Mouse (Mus musculus) CH12.LX (cell line): Measurements from ENCODE around the gene Klhl18. TPM values are rescaled to one million over a fixed set of nuclear protein-coding genes. Genes with fewer than 3 reads are reported as not detected.

Source experiments
- DNase-seq: peaks from one replicate; pipeline ENCODE4 v3.0.0-alpha.2; 2013; ENCODE audit errors: extremely low read depth
- H3K27ac ChIP-seq: 2 replicates; pipeline ENCODE4 v1.5.1; 2012; ENCODE audit warnings: low read depth, mild to moderate bottlenecking, control low read depth, moderate library complexity; ENCODE audit not compliant: insufficient read depth
- H3K27me3 ChIP-seq: replicated peaks from 2 replicates; pipeline ENCODE3; 2012; ENCODE audit warnings: inconsistent platforms
- H3K36me3 ChIP-seq, 2 experiments: replicated peaks in 1 of 2; 2 replicates each; pipeline versions ENCODE3 to v1.6.1; 2012; ENCODE audit warnings: inconsistent platforms in 1 of 2, low read length in 1 of 2, mild to moderate bottlenecking in 1 of 2, mixed read lengths in 1 of 2, moderate library complexity in 1 of 2; ENCODE audit not compliant: control insufficient read depth in 1 of 2, insufficient read depth in 1 of 2
- H3K4me1 ChIP-seq, 2 experiments: 2 replicates each; pipeline ENCODE4 v1.6.1; 2012; ENCODE audit warnings: inconsistent platforms in 1 of 2, moderate library complexity in 1 of 2; ENCODE audit not compliant: insufficient read depth in 2 of 2, control insufficient read depth in 1 of 2
- H3K4me2 ChIP-seq: 2 replicates; pipeline ENCODE4 v1.6.1; 2012; ENCODE audit warnings: low read depth, mild to moderate bottlenecking, control low read depth; ENCODE audit not compliant: poor library complexity, insufficient read depth, severe bottlenecking
- H3K4me3 ChIP-seq, 3 experiments: fragments of 150-350 bp in 1 of 3; sonication (generic) in 1 of 3; replicated peaks in 1 of 3; 2 replicates each; pipeline versions ENCODE3 to v1.5.1; 2011 to 2012; ENCODE audit warnings: low read depth in 2 of 3, low read length in 2 of 3, mild to moderate bottlenecking in 2 of 3, moderate library complexity in 2 of 3, control low read depth in 1 of 3, improper control_type of control experiment in 1 of 3, inconsistent platforms in 1 of 3, mixed read lengths in 1 of 3; ENCODE audit not compliant: poor library complexity in 1 of 3
- H3K79me2 ChIP-seq: replicated peaks from 2 replicates; pipeline ENCODE4 v1.6.1; 2012; ENCODE audit warnings: mild to moderate bottlenecking, moderate library complexity; ENCODE audit not compliant: control insufficient read depth, poor library complexity, insufficient read depth, severe bottlenecking; ENCODE audit errors: extremely low read depth
- H3K9ac ChIP-seq: 2 replicates; pipeline ENCODE4 v1.6.1; 2012; ENCODE audit warnings: low read depth, mild to moderate bottlenecking, control low read depth, moderate library complexity; ENCODE audit not compliant: insufficient read depth
- H3K9me3 ChIP-seq: replicated peaks from 2 replicates; pipeline ENCODE3; 2012; ENCODE audit warnings: low read length, inconsistent platforms, mixed read lengths
- BHLHE40 ChIP-seq: IDR thresholded peaks from 2 replicates; pipeline ENCODE4 v1.6.1; 2011; ENCODE audit warnings: mild to moderate bottlenecking, low read depth, low read length, improper control_type of control experiment
- CHD1 ChIP-seq: IDR thresholded peaks from 2 replicates; pipeline ENCODE4 v1.6.1; 2012; ENCODE audit warnings: low read depth, low read length, improper control_type of control experiment, inconsistent platforms
- CHD2 ChIP-seq: IDR thresholded peaks from 2 replicates; pipeline ENCODE4 v1.6.1; 2011; ENCODE audit warnings: low read length, improper control_type of control experiment
- CTCF ChIP-seq, 2 experiments: IDR thresholded peaks in 1 of 2; conservative IDR thresholded peaks in 1 of 2; 2 replicates each; pipeline ENCODE4 v1.5.1; 2011 to 2012; ENCODE audit warnings: low read depth in 2 of 2, low read length in 2 of 2, improper control_type of control experiment in 1 of 2, inconsistent platforms in 1 of 2, mild to moderate bottlenecking in 1 of 2, moderate library complexity in 1 of 2
- E2F4 ChIP-seq: IDR thresholded peaks from 2 replicates; pipeline ENCODE4 v1.6.1; 2011; ENCODE audit warnings: low read depth, low read length, improper control_type of control experiment; ENCODE audit not compliant: insufficient replicate concordance
- ELF1 ChIP-seq: IDR thresholded peaks from 2 replicates; pipeline ENCODE4 v1.6.1; 2014; ENCODE audit warnings: low read depth, mild to moderate bottlenecking, inconsistent platforms, low read length, improper control_type of control experiment
- EP300 ChIP-seq: IDR thresholded peaks from 2 replicates; pipeline ENCODE4 v1.6.1; 2011; ENCODE audit warnings: low read length, improper control_type of control experiment
- ETS1 ChIP-seq: conservative IDR thresholded peaks from 2 replicates; pipeline ENCODE4 v1.6.1; 2012; ENCODE audit warnings: low read depth, mild to moderate bottlenecking, inconsistent platforms, low read length, improper control_type of control experiment, moderate library complexity
- GABPA ChIP-seq: IDR thresholded peaks from 2 replicates; pipeline ENCODE4 v1.6.1; 2012; ENCODE audit warnings: low read depth, low read length, improper control_type of control experiment, inconsistent platforms; ENCODE audit not compliant: insufficient replicate concordance
- HCFC1 ChIP-seq: IDR thresholded peaks from 2 replicates; pipeline ENCODE4 v1.6.1; 2012; ENCODE audit warnings: low read depth, mild to moderate bottlenecking, inconsistent platforms, low read length, improper control_type of control experiment
- IRF4 ChIP-seq: IDR thresholded peaks from 2 replicates; pipeline ENCODE4 v1.6.1; 2014; ENCODE audit warnings: low read depth, mild to moderate bottlenecking, inconsistent platforms, low read length, improper control_type of control experiment
- JUN ChIP-seq: IDR thresholded peaks from 2 replicates; pipeline ENCODE4 v1.6.1; 2011; ENCODE audit warnings: low read depth, mild to moderate bottlenecking, low read length, improper control_type of control experiment, moderate library complexity; ENCODE audit not compliant: insufficient read depth
- JUND ChIP-seq: conservative IDR thresholded peaks from 2 replicates; pipeline ENCODE4 v1.6.1; 2011; ENCODE audit warnings: low read depth, low read length, improper control_type of control experiment
- KAT2A ChIP-seq: IDR thresholded peaks from 2 replicates; pipeline ENCODE4 v1.6.1; 2012; ENCODE audit warnings: low read length, improper control_type of control experiment, inconsistent platforms; ENCODE audit not compliant: insufficient replicate concordance
- MAFK ChIP-seq: IDR thresholded peaks from 2 replicates; pipeline ENCODE4 v1.6.1; 2011; ENCODE audit warnings: low read length, improper control_type of control experiment; ENCODE audit not compliant: insufficient replicate concordance
- MAX ChIP-seq: IDR thresholded peaks from 2 replicates; pipeline ENCODE4 v1.6.1; 2011; ENCODE audit warnings: low read length, improper control_type of control experiment
- MAZ ChIP-seq: IDR thresholded peaks from 2 replicates; pipeline ENCODE4 v1.6.1; 2012; ENCODE audit warnings: low read depth, mild to moderate bottlenecking, inconsistent platforms, low read length, improper control_type of control experiment, moderate library complexity
- MEF2A ChIP-seq: IDR thresholded peaks from 2 replicates; pipeline ENCODE4 v1.6.1; 2014; ENCODE audit warnings: low read depth, mild to moderate bottlenecking, inconsistent platforms, low read length, improper control_type of control experiment, borderline replicate concordance
- MXI1 ChIP-seq: IDR thresholded peaks from 2 replicates; pipeline ENCODE4 v1.6.1; 2011; ENCODE audit warnings: mild to moderate bottlenecking, low read depth, low read length, improper control_type of control experiment
- MYC ChIP-seq: IDR thresholded peaks from 2 replicates; pipeline ENCODE4 v1.6.1; 2011; ENCODE audit warnings: low read depth, mild to moderate bottlenecking, improper control_type of control experiment, low read length
- NELFE ChIP-seq: IDR thresholded peaks from 2 replicates; pipeline ENCODE4 v1.6.1; 2011; ENCODE audit warnings: low read depth, low read length, improper control_type of control experiment
- NRF1 ChIP-seq: IDR thresholded peaks from 2 replicates; pipeline ENCODE4 v1.6.1; 2014; ENCODE audit warnings: low read depth, mild to moderate bottlenecking, inconsistent platforms, low read length, improper control_type of control experiment, moderate library complexity
- PAX5 ChIP-seq: IDR thresholded peaks from 2 replicates; pipeline ENCODE4 v1.6.1; 2012; ENCODE audit warnings: low read length, inconsistent platforms, mixed read lengths
- POLR2A ChIP-seq: IDR thresholded peaks from 2 replicates; pipeline ENCODE4 v1.6.1; 2011; ENCODE audit warnings: low read depth, mild to moderate bottlenecking, improper control_type of control experiment, low read length
- POLR2AphosphoS2 ChIP-seq: IDR thresholded peaks from 2 replicates; pipeline ENCODE4 v1.6.1; 2011; ENCODE audit warnings: low read depth, low read length, improper control_type of control experiment
- RAD21 ChIP-seq: IDR thresholded peaks from 2 replicates; pipeline ENCODE4 v1.6.1; 2011; ENCODE audit warnings: low read depth, mild to moderate bottlenecking, low read length, improper control_type of control experiment, moderate library complexity
- RCOR1 ChIP-seq: conservative IDR thresholded peaks from 2 replicates; pipeline ENCODE4 v1.6.1; 2012; ENCODE audit warnings: low read depth, mild to moderate bottlenecking, inconsistent platforms, low read length, improper control_type of control experiment
- SIN3A ChIP-seq: IDR thresholded peaks from 2 replicates; pipeline ENCODE4 v1.6.1; 2012; ENCODE audit warnings: low read length, improper control_type of control experiment, inconsistent platforms
- SMC3 ChIP-seq: IDR thresholded peaks from 2 replicates; pipeline ENCODE4 v1.6.1; 2011; ENCODE audit warnings: low read depth, low read length, improper control_type of control experiment
- TCF12 ChIP-seq: IDR thresholded peaks from 2 replicates; pipeline ENCODE4 v1.6.1; 2014; ENCODE audit warnings: low read depth, mild to moderate bottlenecking, inconsistent platforms, low read length, improper control_type of control experiment
- UBTF ChIP-seq: IDR thresholded peaks from 2 replicates; pipeline ENCODE4 v1.6.1; 2012; ENCODE audit warnings: low read depth, mild to moderate bottlenecking, inconsistent platforms, low read length, improper control_type of control experiment, moderate library complexity
- USF1 ChIP-seq: IDR thresholded peaks from 2 replicates; pipeline ENCODE4 v1.6.1; 2014; ENCODE audit warnings: low read depth, mild to moderate bottlenecking, inconsistent platforms, low read length, improper control_type of control experiment
- USF2 ChIP-seq: conservative IDR thresholded peaks from 2 replicates; pipeline ENCODE4 v1.6.1; 2011; ENCODE audit warnings: low read depth, low read length, improper control_type of control experiment
- ZC3H11A ChIP-seq: IDR thresholded peaks from 2 replicates; pipeline ENCODE4 v1.6.1; 2012; ENCODE audit warnings: low read depth, mild to moderate bottlenecking, inconsistent platforms, low read length, improper control_type of control experiment
- ZKSCAN1 ChIP-seq: IDR thresholded peaks from 2 replicates; pipeline ENCODE4 v1.6.1; 2012; ENCODE audit warnings: low read depth, inconsistent platforms, low read length, improper control_type of control experiment, borderline replicate concordance
- ZMIZ1 ChIP-seq: IDR thresholded peaks from 2 replicates; pipeline ENCODE4 v1.6.1; 2012; ENCODE audit warnings: low read depth, mild to moderate bottlenecking, inconsistent platforms, low read length, improper control_type of control experiment
- ZNF384 ChIP-seq: IDR thresholded peaks from 2 replicates; pipeline ENCODE4 v1.6.1; 2012; ENCODE audit warnings: low read depth, low read length, improper control_type of control experiment, inconsistent platforms
- dilution Hi-C: fragments of 300-500 bp; cut with MboI; formaldehyde crosslinking; loops from 2 replicates; pipeline ENCODE4 v1.14.3; 2020; ENCODE audit warnings: low sequenced_read_pairs; ENCODE audit not compliant: extremely low pct_unique_long_range_greater_than_20kb, extremely low pct_ligation_motif_present
- in situ Hi-C: fragments of 300-500 bp; cut with MboI; formaldehyde crosslinking; loops from 3 replicates; pipeline ENCODE4 v1.14.3; 2019; ENCODE audit warnings: low sequenced_read_pairs, low pct_ligation_motif_present, low pct_unique_long_range_greater_than_20kb, mixed read lengths
- polyA plus RNA-seq: library from polyadenylated mRNA; unstranded; fragments of >175 nt; gene quantifications from 2 replicates; pipeline ENCODE4 v1.2.1, GENCODE M21; 2012; ENCODE audit warnings: low read depth; ENCODE audit not compliant: insufficient read length
- total RNA-seq, 2 experiments: library from RNA; depleted of rRNA; stranded (reverse); fragments of 300-350 nt in 1 of 2; fragments of >200 nt in 1 of 2; gene quantifications; 2 replicates each; pipeline ENCODE4 v1.2.3; 2012 to 2014

Klhl18 gene
- total RNA-seq (2012; rRNA removed) (4.4 and 4.8 TPM in 2 replicates), total RNA-seq (2014; rRNA removed) (3.0 and 3.5 TPM in 2 replicates), polyA plus RNA-seq (10.1 and 10.2 TPM in 2 replicates)

DNA sequence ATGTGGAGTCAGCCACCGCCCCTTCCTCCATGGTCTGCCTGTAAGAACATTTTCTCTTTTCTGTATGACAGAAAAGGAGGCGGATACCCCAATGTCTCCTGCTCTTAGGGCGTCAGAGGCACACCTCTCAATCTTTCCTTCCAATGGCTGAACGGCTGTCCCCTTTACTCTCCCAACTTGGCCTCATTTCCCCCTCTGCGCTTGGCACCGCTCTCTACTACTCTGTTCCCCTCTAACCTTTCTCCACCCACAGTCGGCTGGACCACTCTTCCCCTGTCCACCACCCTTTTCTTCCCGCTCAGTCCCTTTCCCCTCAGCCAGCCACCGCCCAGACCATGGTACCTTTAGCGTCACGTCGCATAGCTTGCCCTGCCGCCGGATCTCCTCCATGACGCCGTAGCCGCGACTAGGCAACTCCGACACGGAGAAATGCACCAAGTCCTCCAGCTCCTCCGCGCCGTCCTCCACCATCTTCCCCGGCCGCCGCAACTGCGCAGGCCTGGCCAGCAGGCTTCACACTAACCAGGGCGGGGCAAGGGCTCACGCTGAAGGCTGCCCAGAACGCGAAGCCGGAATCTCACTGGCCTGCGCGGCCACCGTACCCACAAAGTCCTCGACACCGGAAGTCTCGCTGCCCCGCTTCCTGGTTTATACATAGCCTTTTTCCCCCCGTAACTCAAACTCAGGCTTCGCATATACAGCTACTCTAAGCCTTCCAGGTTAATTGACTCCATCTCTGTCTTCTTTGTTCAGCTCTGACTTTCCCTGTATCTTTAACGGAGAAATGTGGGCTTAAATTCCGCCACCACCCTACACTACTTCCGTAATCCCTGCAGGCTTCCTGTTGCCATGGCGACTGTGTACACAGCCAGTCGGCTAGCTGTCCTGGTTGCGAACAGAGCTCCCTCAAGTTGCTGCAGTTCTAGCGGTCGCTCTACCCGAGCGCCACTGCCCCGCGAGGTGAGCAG lies at the start of gene Klhl18, which contains the start of gene Kif9:
Gene Klhl18, minus strand, starts transcription at position 571 of the 968 bp plus-strand sequence.
Gene Kif9, plus strand, starts transcription at position 835 of the 968 bp plus-strand sequence.
- peak within 1 kb of the TSS; percentile 97 for H3K4me2 ChIP-seq
- peak within 1 kb of the TSS; percentile 86 to 93 (median 87) for H3K4me3 ChIP-seq
- H3K9me3 ChIP-seq: no peaks in the 10 kb centered on the region
- DNase-seq: peak; percentile 94
- no peaks in the 10 kb centered on the region for H3K27me3 ChIP-seq
- dilution Hi-C loops: no loop called here
- no peaks in the 10 kb centered on the region for H3K79me2 ChIP-seq
- peaks cover 0 to 13% of the 10 kb centered on the region in 2 experiments for H3K36me3 ChIP-seq
- in situ Hi-C loops: loop anchor here (10.0 kb wide), 1 partner anchor 48 kb away; no protein-coding TSS in a partner anchor
- peak within 1 kb of the TSS; percentile 51 for H3K9ac ChIP-seq
- peaks cover 16 to 39% of the 10 kb centered on the region in 2 experiments for H3K4me1 ChIP-seq
- H3K27ac ChIP-seq: peak within 1 kb of the TSS; percentile 50
- TF ChIP-seq MEF2A: peak; percentile 77
- peak; percentile 86; the same call in 1 of the 2 replicates for TF ChIP-seq KAT2A
- TF ChIP-seq SMC3: no peak
- TF ChIP-seq ZC3H11A: no peak
- no peak for TF ChIP-seq EP300
- peak; percentile 98 for TF ChIP-seq MXI1
- TF ChIP-seq IRF4: peak; percentile 71; the same call in 1 of the 2 replicates
- no peak for TF ChIP-seq JUND
- TF ChIP-seq HCFC1: peak; percentile 94
- TF ChIP-seq USF1: no peak
- peak; percentile 100 for TF ChIP-seq ELF1
- TF ChIP-seq JUN: no peak
- peak; percentile 78 for TF ChIP-seq POLR2A
- TF ChIP-seq USF2: no peak
- no peak for TF ChIP-seq POLR2AphosphoS2
- no peak for TF ChIP-seq CHD2
- no peak for TF ChIP-seq CHD1
- TF ChIP-seq NRF1: peak; percentile 87
- peak; percentile 76; the same call in 1 of the 2 replicates for TF ChIP-seq NELFE
- peak; percentile 20; the same call in 1 of the 2 replicates for TF ChIP-seq ETS1
- peak; percentile 76 for TF ChIP-seq TCF12
- no peak for TF ChIP-seq PAX5
- no peak for TF ChIP-seq RCOR1
- no peak for TF ChIP-seq BHLHE40
- TF ChIP-seq UBTF: peak; percentile 39; the same call in 1 of the 2 replicates
- no peak for TF ChIP-seq RAD21
- TF ChIP-seq MAZ: peak; percentile 93; the same call in 1 of the 2 replicates
- no peak for TF ChIP-seq CTCF (conservative IDR thresholded peaks at IDR 0.05 in 1 of 2, IDR thresholded peaks at IDR 0.05 in 1 of 2; ENCODE audit: low read depth in 2 of 2, low read length in 2 of 2)
- TF ChIP-seq SIN3A: peak; percentile 98
- TF ChIP-seq ZKSCAN1: no peak
- peak; percentile 55 for TF ChIP-seq ZMIZ1
- peak; percentile 83 for TF ChIP-seq MAX
- TF ChIP-seq E2F4: peak; percentile 23; the same call in 1 of the 2 replicates
- TF ChIP-seq GABPA: peak; percentile 30; the same call in 1 of the 2 replicates
- peak; percentile 51; the same call in 1 of the 2 replicates for TF ChIP-seq MYC
- TF ChIP-seq MAFK: no peak
- TF ChIP-seq ZNF384: no peak
